Comparison of ENCODE assay signal across 8 mouse cellular contexts in genomic region chr12:99884269-99885261, GRCm38 (mm10). TPM values are rescaled to one million over a fixed set of nuclear protein-coding genes. Genes with fewer than 3 reads are reported as not detected.
DNase-seq lines count a peak whose midpoint lies in the region; ATAC-seq and TF ChIP-seq lines count a peak whose summit lies in the region.

Gene Efcab11, minus strand, starts transcription at chr12:99884439.
Gene Tdp1, plus strand, starts transcription at chr12:99884517.

- no peaks in the 10 kb centered on the region for H3K27me3 ChIP-seq in heart, embryonic 12.5 days (replicated peaks)
- H3K27me3 ChIP-seq in kidney, postnatal 0 days (ENCODE audit: insufficient read depth, low read length) = no peaks in the 10 kb centered on the region
- H3K27me3 ChIP-seq in liver, embryonic 11.5 days (replicated peaks; ENCODE audit: control insufficient read depth, insufficient read depth, low read length) = no peaks in the 10 kb centered on the region
- H3K27me3 ChIP-seq in stomach, embryonic 14.5 days (ENCODE audit: control insufficient read depth, insufficient read depth, low read length) = no peaks in the 10 kb centered on the region

- WGBS in heart, embryonic 12.5 days = under 1% methylated on average over 73 of the region's 73 CpGs
- WGBS in kidney, postnatal 0 days = under 1% methylated on average over 73 of the region's 73 CpGs
- under 1% methylated on average over 73 of the region's 73 CpGs for WGBS in liver, embryonic 11.5 days
- WGBS in stomach, embryonic 14.5 days = under 1% methylated on average over 66 of the region's 73 CpGs

- H3K4me3 ChIP-seq in heart, embryonic 12.5 days = peak within 1 kb of the TSS; percentile 91
- peak within 1 kb of the TSS; percentile 65 for H3K4me3 ChIP-seq in kidney, postnatal 0 days (replicated peaks; ENCODE audit: low read depth, low read length)
- peak within 1 kb of the TSS; percentile 77 for H3K4me3 ChIP-seq in liver, embryonic 11.5 days (ENCODE audit: low read depth, low read length)
- H3K4me3 ChIP-seq in stomach, embryonic 14.5 days (ENCODE audit: low read depth, low read length) = peak within 1 kb of the TSS; percentile 86

- no peaks in the 10 kb centered on the region for H3K9me3 ChIP-seq in heart, embryonic 12.5 days (replicated peaks)
- no peaks in the 10 kb centered on the region for H3K9me3 ChIP-seq in kidney, postnatal 0 days (replicated peaks; ENCODE audit: low read length)
- no peaks in the 10 kb centered on the region for H3K9me3 ChIP-seq in liver, embryonic 11.5 days (ENCODE audit: control insufficient read depth, low read length)
- no peaks in the 10 kb centered on the region for H3K9me3 ChIP-seq in stomach, embryonic 14.5 days (ENCODE audit: control insufficient read depth, low read depth, low read length)

- peak; percentile 79 for ATAC-seq in erythroblast, adult 5-6 weeks (replicated peaks; ENCODE audit: low FRiP score, poor library complexity, severe bottlenecking)
- peak; percentile 90 for ATAC-seq in heart, embryonic 12.5 days (ENCODE audit: insufficient number of reproducible peaks, low FRiP score)
- ATAC-seq in kidney, postnatal 0 days (replicated peaks; ENCODE audit: low FRiP score, low read depth) = peak; percentile 90
- ATAC-seq in liver, embryonic 11.5 days (replicated peaks; ENCODE audit: low FRiP score) = peak; percentile 85
- peak; percentile 82 for ATAC-seq in stomach, embryonic 14.5 days (ENCODE audit: insufficient number of reproducible peaks, insufficient read depth, low FRiP score, low read depth)

- peak within 1 kb of the TSS; percentile 87 for H3K27ac ChIP-seq in heart, embryonic 12.5 days (ENCODE audit: poor library complexity, severe bottlenecking)
- peak within 1 kb of the TSS; percentile 69; the same call in 1 of the 2 replicates for H3K27ac ChIP-seq in kidney, postnatal 0 days
- peak within 1 kb of the TSS; percentile 78 for H3K27ac ChIP-seq in liver, embryonic 11.5 days (ENCODE audit: low read depth, low read length)
- H3K27ac ChIP-seq in stomach, embryonic 14.5 days (ENCODE audit: low read length) = peak within 1 kb of the TSS; percentile 79; the same call in 1 of the 2 replicates

- peaks cover 4% of the 10 kb centered on the region; the same call in 1 of the 2 replicates for H3K36me3 ChIP-seq in heart, embryonic 12.5 days
- H3K36me3 ChIP-seq in kidney, postnatal 0 days (ENCODE audit: insufficient read depth, low read length) = no peaks in the 10 kb centered on the region
- H3K36me3 ChIP-seq in liver, embryonic 11.5 days (ENCODE audit: control insufficient read depth, insufficient read depth, low read length) = no peaks in the 10 kb centered on the region
- H3K36me3 ChIP-seq in stomach, embryonic 14.5 days (ENCODE audit: control insufficient read depth, insufficient read depth, low read length) = no peaks in the 10 kb centered on the region; the same call in 1 of the 2 replicates

- peaks cover 23% of the 10 kb centered on the region for H3K4me1 ChIP-seq in heart, embryonic 12.5 days (replicated peaks)
- H3K4me1 ChIP-seq in kidney, postnatal 0 days (replicated peaks; ENCODE audit: insufficient read depth, low read length) = peaks cover 10% of the 10 kb centered on the region; the same call in 1 of the 2 replicates
- peaks cover 15% of the 10 kb centered on the region for H3K4me1 ChIP-seq in liver, embryonic 11.5 days (replicated peaks; ENCODE audit: control insufficient read depth, insufficient read depth, low read length)
- H3K4me1 ChIP-seq in stomach, embryonic 14.5 days (ENCODE audit: control insufficient read depth, insufficient read depth, low read length) = peaks cover 16% of the 10 kb centered on the region

- peak within 1 kb of the TSS; percentile 84 for H3K9ac ChIP-seq in heart, embryonic 12.5 days
- peak within 1 kb of the TSS; percentile 85 for H3K9ac ChIP-seq in kidney, postnatal 0 days (ENCODE audit: low read depth, low read length)
- peak within 1 kb of the TSS; percentile 94 for H3K9ac ChIP-seq in liver, embryonic 11.5 days (ENCODE audit: low read depth, low read length)
- peak within 1 kb of the TSS; percentile 81 for H3K9ac ChIP-seq in stomach, embryonic 14.5 days (replicated peaks; ENCODE audit: low read depth, low read length)

- peak; percentile 96 to 98 for DNase-seq in B cell, adult 2 months
- DNase-seq in brain, adult 2 months (ENCODE audit: low read depth, low spot score) = peak; percentile 97
- DNase-seq in kidney, postnatal 0 days (ENCODE audit: low spot score) = peak; percentile 96
- DNase-seq in liver, embryonic 11.5 days (ENCODE audit: low spot score) = peak; percentile 95
- DNase-seq in naive thymus-derived CD4-positive, alpha-beta T cell, adult 2 months (ENCODE audit: low read depth) = peak; percentile 97

- TF ChIP-seq CTCF in kidney, postnatal 0 days (IDR thresholded peaks at IDR 0.05; ENCODE audit: low read depth) = no peak; the same call in 1 of the 2 replicates

- peak within 1 kb of the TSS; percentile 88 for H3K4me2 ChIP-seq in heart, embryonic 12.5 days
- peak within 1 kb of the TSS; percentile 94 for H3K4me2 ChIP-seq in kidney, postnatal 0 days (ENCODE audit: low read length)
- H3K4me2 ChIP-seq in liver, embryonic 11.5 days = peak within 1 kb of the TSS; percentile 94
- H3K4me2 ChIP-seq in stomach, embryonic 14.5 days (replicated peaks; ENCODE audit: low read depth, low read length) = peak within 1 kb of the TSS; percentile 78

RNA-seq across cellular contexts. Expression of gene Efcab11, which starts in this region (rescaled TPM):
- total RNA-seq in erythroblast, adult 5-6 weeks (2015; ENCODE audit: low replicate concordance) = 2.3 and 6.5 TPM in 2 replicates
- 4.9 and 6.0 TPM in 2 replicates for total RNA-seq in erythroblast, adult 5-6 weeks (2017; ENCODE audit: low replicate concordance)
- polyA plus RNA-seq in heart, embryonic 12.5 days (2016; fragmentation: Nextera tagmentation; extraction: Ambion mirVana) = 10.0 and 11.8 TPM in 2 replicates
- polyA plus RNA-seq in kidney, postnatal 0 days (2015; fragmentation: Nextera tagmentation; extraction: Ambion mirVana) = 6.8 and 8.3 TPM in 2 replicates
- polyA plus RNA-seq in liver, embryonic 11.5 days (2014; fragmentation: Nextera tagmentation; extraction: Ambion mirVana) = 8.8 and 8.9 TPM in 2 replicates
- 12.9 and 14.7 TPM in 2 replicates for polyA plus RNA-seq in stomach, embryonic 14.5 days (2014; fragmentation: Nextera tagmentation; extraction: Ambion mirVana)

RNA-seq across cellular contexts. Expression of gene Tdp1, which starts in this region (rescaled TPM):
- 2.9 and 20.2 TPM in 2 replicates for total RNA-seq in erythroblast, adult 5-6 weeks (2015; ENCODE audit: low replicate concordance)
- 2.6 and 7.1 TPM in 2 replicates for total RNA-seq in erythroblast, adult 5-6 weeks (2017; ENCODE audit: low replicate concordance)
- polyA plus RNA-seq in heart, embryonic 12.5 days (2016; fragmentation: Nextera tagmentation; extraction: Ambion mirVana) = 29.9 and 32.6 TPM in 2 replicates
- polyA plus RNA-seq in kidney, postnatal 0 days (2015; fragmentation: Nextera tagmentation; extraction: Ambion mirVana) = 31.3 and 37.9 TPM in 2 replicates
- polyA plus RNA-seq in liver, embryonic 11.5 days (2014; fragmentation: Nextera tagmentation; extraction: Ambion mirVana) = 64.8 and 72.6 TPM in 2 replicates
- polyA plus RNA-seq in stomach, embryonic 14.5 days (2014; fragmentation: Nextera tagmentation; extraction: Ambion mirVana) = 57.0 and 61.1 TPM in 2 replicates

Comparison
In these comparisons a context has a peak if more than half of its experiments do, and no peak if none do; other contexts are left out.
1. Peak in every context shown above with its lines: DNase-seq, ATAC-seq, H3K4me3 ChIP-seq and H3K27ac ChIP-seq.